Mouse (Mus musculus): ENCODE results near the gene Abca13. TPM values are rescaled to one million over a fixed set of nuclear protein-coding genes. Genes with fewer than 3 reads are reported as not detected.
"Not testable (repeated sequence)": the region's sequence is repeated elsewhere in the genome, so short reads cannot be mapped to it uniquely, and the experiment has no call there.

The Abca13 gene
- polyA plus RNA-seq, 1 experiment from 2014 or later, result 0.01 TPM

- H3K4me1 ChIP-seq, result no peaks in the 10 kb centered on the region
Observed at GRCm38 (mm10) chr11:9210707-9211106, 19.0 kb downstream of the Abca13 start.

GRCm38 (mm10) chr11:9213580-9213979 is 21.8 kb downstream of the Abca13 start:
- H3K4me3 ChIP-seq, result no peak overlapping the region
- H3K36me3 ChIP-seq, result no peaks in the 10 kb centered on the region
- no peak overlapping the region for H3K27ac ChIP-seq (replicated peaks)
- DNase-seq (ENCODE audit: low spot score), result no peak
- H3K9me3 ChIP-seq (replicated peaks), result no peaks in the 10 kb centered on the region
- peaks cover 5% of the 10 kb centered on the region; the same call in 1 of the 2 replicates for H3K4me1 ChIP-seq
- H3K27me3 ChIP-seq (ENCODE audit: low read depth, poor library complexity, severe bottlenecking), result no peaks in the 10 kb centered on the region
- 91% methylated on average over 9 of the region's 9 CpGs for WGBS

More at GRCm38 (mm10) chr11:9210707-9211106, 19.0 kb downstream of the Abca13 start:
- Histone ChIP-seq H3K9me3 (replicated peaks) (no peaks in the 10 kb centered on the region), H3K27ac (replicated peaks) (no peak overlapping the region), H3K36me3 (no peaks in the 10 kb centered on the region), H3K27me3 (ENCODE audit: low read depth, poor library complexity, severe bottlenecking) (no peaks in the 10 kb centered on the region), H3K4me3 (no peak overlapping the region)
- no peak for DNase-seq (ENCODE audit: low spot score)
- 76% methylated on average over 8 of the region's 8 CpGs for WGBS

DNA sequence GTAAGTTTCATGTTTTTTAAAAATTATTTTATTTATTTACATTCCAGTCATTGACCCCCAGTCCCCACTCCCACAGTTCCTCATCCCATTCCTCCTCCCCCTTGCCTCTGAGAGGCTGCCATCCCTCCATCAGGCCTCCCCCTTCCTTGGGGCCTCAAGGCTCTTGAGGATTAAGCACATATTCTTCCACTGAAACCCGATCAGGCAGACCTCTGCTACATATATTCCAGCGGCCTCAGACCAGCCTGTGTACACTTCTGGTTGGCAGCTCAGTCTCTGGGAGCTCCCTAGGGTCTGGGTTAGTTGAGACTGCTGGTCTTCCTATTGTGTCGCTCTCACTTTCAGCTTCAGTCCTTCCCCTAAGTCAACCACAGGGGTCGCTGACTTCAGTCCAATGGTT is 24.5 kb downstream of the Abca13 start:
- WGBS, result 32% methylated on average over 4 of the region's 4 CpGs
- Histone ChIP-seq H3K36me3 (no peaks in the 10 kb centered on the region), H3K4me1 (peaks cover 5% of the 10 kb centered on the region; the same call in 1 of the 2 replicates), H3K27ac (replicated peaks) (no peak overlapping the region), H3K4me3 (no peak overlapping the region), H3K27me3 (ENCODE audit: low read depth, poor library complexity, severe bottlenecking) (no peaks in the 10 kb centered on the region), H3K9me3 (replicated peaks) (no peaks in the 10 kb centered on the region)
- DNase-seq (ENCODE audit: low spot score), result no peak

DNA sequence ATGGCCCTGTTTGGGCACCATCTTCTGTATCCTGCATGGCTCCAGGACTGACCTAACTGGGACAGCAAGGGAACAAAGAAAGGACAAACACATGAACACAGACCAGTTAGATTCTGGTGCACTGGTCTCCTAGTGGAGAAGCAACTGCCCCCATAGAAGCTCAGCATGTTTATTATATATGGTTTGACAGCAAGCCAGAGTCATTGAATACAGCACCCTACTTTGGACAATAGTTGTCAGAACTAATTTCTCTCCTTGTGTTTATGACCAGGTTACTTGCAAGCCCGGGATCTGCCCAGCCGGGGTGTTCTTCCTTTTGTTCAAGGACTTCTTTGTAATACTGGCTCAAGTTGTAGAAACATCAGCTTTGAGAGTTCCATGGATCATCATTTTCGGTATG is 28.8 kb downstream of the Abca13 start:
- no peak for DNase-seq (ENCODE audit: low spot score)
- Histone ChIP-seq H3K4me3 (no peak overlapping the region), H3K9me3 (replicated peaks) (no peaks in the 10 kb centered on the region), H3K27me3 (ENCODE audit: low read depth, poor library complexity, severe bottlenecking) (no peaks in the 10 kb centered on the region), H3K4me1 (peaks cover 5% of the 10 kb centered on the region; the same call in 1 of the 2 replicates), H3K27ac (replicated peaks) (no peak overlapping the region), H3K36me3 (no peaks in the 10 kb centered on the region)
- WGBS, result 87% methylated on average over 3 of the region's 3 CpGs

DNA sequence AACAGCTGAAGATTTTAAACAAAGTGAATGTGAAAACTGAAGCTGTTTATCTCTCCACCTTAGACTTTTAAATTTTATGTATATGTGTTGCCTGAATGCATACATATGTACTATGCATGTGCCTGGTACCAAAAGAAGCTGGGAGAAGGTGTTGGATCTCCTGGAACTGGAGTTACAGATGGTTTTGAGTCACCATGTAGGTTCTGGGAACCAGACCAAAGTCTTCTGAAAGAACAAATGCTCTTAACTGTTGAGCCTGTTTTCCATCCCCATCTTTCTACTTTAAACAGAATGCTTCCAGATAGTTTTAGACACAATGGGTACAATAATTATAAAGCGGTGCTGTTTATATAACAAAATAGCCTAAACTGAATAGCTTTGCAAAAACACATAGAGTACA is 29.9 kb downstream of the Abca13 start:
- no peak for DNase-seq (ENCODE audit: low spot score)
- Histone ChIP-seq H3K36me3 (no peaks in the 10 kb centered on the region), H3K27me3 (ENCODE audit: low read depth, poor library complexity, severe bottlenecking) (no peaks in the 10 kb centered on the region), H3K4me3 (no peak overlapping the region), H3K27ac (replicated peaks) (no peak overlapping the region), H3K4me1 (no peaks in the 10 kb centered on the region), H3K9me3 (replicated peaks) (no peaks in the 10 kb centered on the region)
- 91% methylated on average over 1 of the region's 1 CpGs for WGBS

GRCm38 (mm10) chr11:9226399-9226798 is 34.7 kb downstream of the Abca13 start:
- H3K36me3 ChIP-seq, result no peaks in the 10 kb centered on the region
- DNase-seq (ENCODE audit: low spot score), result no peak
- 82% methylated on average over 4 of the region's 4 CpGs for WGBS

DNA sequence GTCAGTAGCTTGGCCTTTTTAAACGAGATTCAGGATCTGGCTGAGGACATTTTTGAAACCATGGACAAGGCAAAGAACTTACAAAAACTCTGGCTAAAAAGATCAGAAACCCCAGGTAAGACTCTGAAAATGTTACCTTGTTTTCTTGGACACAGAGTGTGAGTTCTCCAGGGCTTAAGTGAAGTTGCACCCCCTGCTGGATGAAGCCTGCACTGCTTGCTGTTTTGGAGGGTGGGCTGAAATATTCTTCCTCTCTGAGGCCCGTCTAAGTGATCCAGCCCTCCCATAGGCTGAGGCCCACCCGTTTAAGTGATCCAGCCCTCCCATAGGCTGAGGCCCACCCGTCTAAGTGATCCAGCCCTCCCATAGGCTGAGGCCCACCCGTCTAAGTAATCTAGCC is 57.9 kb downstream of the Abca13 start:
- not testable (repeated sequence) for H3K9me3 ChIP-seq (replicated peaks); H3K27ac ChIP-seq (replicated peaks); H3K27me3 ChIP-seq (ENCODE audit: low read depth, poor library complexity, severe bottlenecking); H3K4me3 ChIP-seq; DNase-seq (ENCODE audit: low spot score); H3K4me1 ChIP-seq; H3K36me3 ChIP-seq
- 92% methylated on average over 5 of the region's 5 CpGs for WGBS

More at GRCm38 (mm10) chr11:9226399-9226798, 34.7 kb downstream of the Abca13 start:
- Histone ChIP-seq H3K4me1 (no peaks in the 10 kb centered on the region), H3K27me3 (ENCODE audit: low read depth, poor library complexity, severe bottlenecking) (no peaks in the 10 kb centered on the region), H3K27ac (replicated peaks) (no peak overlapping the region), H3K9me3 (replicated peaks) (no peaks in the 10 kb centered on the region), H3K4me3 (no peak overlapping the region)

DNA sequence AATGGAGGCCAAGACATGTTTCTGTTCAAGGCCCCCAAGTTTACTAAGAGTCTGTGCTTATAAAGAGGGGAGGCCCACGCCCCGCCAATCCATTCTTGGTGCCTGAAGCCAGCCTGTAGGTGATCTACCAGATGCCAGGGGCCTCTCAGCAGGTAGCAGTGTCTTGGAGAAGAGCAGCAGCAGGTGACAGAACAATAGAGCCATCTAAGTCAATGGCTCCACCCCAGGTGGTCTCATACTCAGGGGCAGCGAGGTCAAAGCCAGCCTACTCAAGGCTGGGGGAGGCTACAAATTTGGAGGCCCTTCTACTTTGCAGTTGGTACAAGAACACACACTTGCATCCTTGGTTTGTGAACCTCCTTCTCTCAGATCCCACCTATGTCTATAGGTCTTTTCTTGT is 71.3 kb downstream of the Abca13 start:
- not testable (repeated sequence) for H3K4me3 ChIP-seq; H3K9me3 ChIP-seq (replicated peaks); H3K27ac ChIP-seq (replicated peaks); H3K4me1 ChIP-seq; H3K27me3 ChIP-seq (ENCODE audit: low read depth, poor library complexity, severe bottlenecking); H3K36me3 ChIP-seq; DNase-seq (ENCODE audit: low spot score)
- WGBS, result 64% methylated on average over 3 of the region's 3 CpGs

DNA sequence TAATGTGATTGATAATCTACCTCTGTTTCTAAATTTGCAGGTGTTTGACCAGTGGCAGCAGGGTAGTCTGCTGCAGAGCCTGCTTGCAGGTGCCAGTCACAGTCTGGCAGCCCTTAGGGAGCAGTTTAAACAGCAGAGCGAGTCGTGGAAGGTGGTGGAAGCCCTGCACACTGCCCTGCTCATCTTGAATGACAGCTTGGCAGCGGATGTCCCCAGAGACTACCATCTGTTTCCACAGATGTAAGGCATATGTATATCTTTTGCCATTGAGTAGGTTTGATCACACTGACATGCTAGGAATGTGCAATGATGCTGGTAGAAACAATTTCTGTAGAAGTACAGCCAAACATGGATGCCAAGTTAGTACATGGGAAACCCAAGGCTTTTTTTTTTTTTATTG is 77.3 kb downstream of the Abca13 start:
- Histone ChIP-seq H3K27ac (replicated peaks) (no peak overlapping the region), H3K4me1 (no peaks in the 10 kb centered on the region), H3K27me3 (ENCODE audit: low read depth, poor library complexity, severe bottlenecking) (no peaks in the 10 kb centered on the region), H3K36me3 (no peaks in the 10 kb centered on the region), H3K9me3 (replicated peaks) (no peaks in the 10 kb centered on the region), H3K4me3 (no peak overlapping the region)
- WGBS, result 83% methylated on average over 3 of the region's 3 CpGs
- DNase-seq (ENCODE audit: low spot score), result no peak

DNA sequence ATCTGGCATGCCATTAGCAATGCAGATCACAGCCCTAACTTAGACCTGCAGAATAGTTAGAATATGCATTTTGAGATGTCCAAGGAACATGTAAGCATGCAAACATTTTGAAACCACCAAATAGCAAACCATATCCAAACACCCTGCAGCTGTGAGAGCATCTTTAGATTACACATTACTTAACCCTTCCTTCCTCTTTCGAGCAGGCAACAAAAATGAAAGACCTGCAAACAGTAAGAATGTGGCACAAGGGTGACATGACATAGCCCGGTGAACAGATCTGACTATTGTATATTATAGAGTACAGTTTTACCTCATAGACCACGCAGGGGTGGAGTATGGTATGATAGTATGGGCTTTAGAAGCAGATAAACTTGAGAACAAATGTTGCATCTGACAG is 93.5 kb downstream of the Abca13 start:
- Histone ChIP-seq H3K4me1 (no peaks in the 10 kb centered on the region), H3K27me3 (ENCODE audit: low read depth, poor library complexity, severe bottlenecking) (no peaks in the 10 kb centered on the region), H3K9me3 (replicated peaks) (no peaks in the 10 kb centered on the region), H3K36me3 (no peaks in the 10 kb centered on the region), H3K4me3 (no peak overlapping the region), H3K27ac (replicated peaks) (no peak overlapping the region)
- 84% methylated on average over 3 of the region's 3 CpGs for WGBS
- no peak for DNase-seq (ENCODE audit: low spot score)

DNA sequence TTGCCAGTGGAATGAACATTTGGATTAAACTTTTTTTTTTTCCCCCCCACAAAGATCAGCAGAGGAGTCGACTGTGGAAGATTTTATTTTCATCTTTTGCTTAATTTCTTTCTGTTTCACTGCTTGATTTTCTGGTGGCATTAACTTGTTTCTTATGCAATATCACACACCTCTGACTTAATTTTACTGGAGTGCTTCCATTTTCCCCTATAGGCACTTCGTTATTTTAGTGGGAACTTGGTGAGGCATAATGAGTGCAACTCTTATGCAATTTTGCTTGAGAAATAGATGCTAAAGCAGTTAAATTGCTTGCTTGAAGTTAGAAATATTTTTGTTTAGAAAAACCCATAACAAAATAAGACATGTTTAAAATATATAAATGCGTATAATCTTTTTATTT is 94.0 kb downstream of the Abca13 start:
- WGBS, result 91% methylated on average over 3 of the region's 3 CpGs
- no peaks in the 10 kb centered on the region for H3K27me3 ChIP-seq (ENCODE audit: low read depth, poor library complexity, severe bottlenecking)
- H3K9me3 ChIP-seq (replicated peaks), result no peaks in the 10 kb centered on the region
- H3K4me3 ChIP-seq, result no peak overlapping the region
- no peaks in the 10 kb centered on the region for H3K4me1 ChIP-seq
- H3K27ac ChIP-seq (replicated peaks), result no peak overlapping the region
- no peaks in the 10 kb centered on the region for H3K36me3 ChIP-seq
- DNase-seq (ENCODE audit: low spot score), result no peak

DNA sequence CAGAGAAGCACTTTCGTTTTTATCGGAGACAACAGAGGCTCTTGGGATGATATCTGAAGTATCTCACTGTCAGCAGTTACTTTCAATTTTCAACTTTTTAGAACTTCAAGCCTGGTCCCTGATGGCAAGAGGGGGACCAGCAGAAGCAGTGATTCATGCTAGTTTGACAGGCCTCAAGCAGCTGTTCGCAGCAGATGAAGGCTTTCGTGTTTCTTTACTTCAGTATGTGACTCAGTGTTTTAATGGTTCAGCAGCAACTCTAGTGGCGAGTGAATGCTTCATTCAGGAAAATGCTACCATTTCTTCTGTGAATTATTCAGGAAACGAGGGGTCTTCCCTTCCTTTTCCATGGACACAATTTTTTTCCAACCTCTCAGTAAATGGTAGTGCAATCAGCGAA is 99.4 kb downstream of the Abca13 start:
- no peak for DNase-seq (ENCODE audit: low spot score)
- WGBS, result 90% methylated on average over 7 of the region's 7 CpGs
- H3K27ac ChIP-seq (replicated peaks), result no peak overlapping the region
- no peak overlapping the region for H3K4me3 ChIP-seq
- no peaks in the 10 kb centered on the region for H3K36me3 ChIP-seq
- H3K4me1 ChIP-seq, result no peaks in the 10 kb centered on the region
- no peaks in the 10 kb centered on the region for H3K9me3 ChIP-seq (replicated peaks)
- no peaks in the 10 kb centered on the region for H3K27me3 ChIP-seq (ENCODE audit: low read depth, poor library complexity, severe bottlenecking)

DNA sequence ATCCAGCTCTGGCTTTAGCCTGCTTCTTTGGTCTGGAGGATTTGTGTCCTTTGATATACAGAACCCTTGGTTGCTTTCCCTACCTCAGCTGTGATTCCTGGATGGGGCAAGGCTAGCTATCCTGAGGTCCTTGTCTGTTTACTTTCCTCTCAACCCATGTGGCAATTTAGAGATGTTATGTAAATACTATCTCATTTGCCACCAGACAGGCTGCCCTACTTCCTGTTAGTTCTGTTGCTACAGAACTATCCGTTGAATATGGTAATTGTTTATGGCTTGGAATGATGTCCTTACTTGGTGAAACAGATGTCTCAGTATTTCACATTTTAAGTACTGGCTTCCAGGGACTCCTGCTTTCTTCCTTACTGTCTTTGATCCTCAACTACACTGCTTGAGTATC is 107.9 kb downstream of the Abca13 start:
- Histone ChIP-seq H3K9me3 (replicated peaks) (no peaks in the 10 kb centered on the region), H3K4me3 (no peak overlapping the region), H3K27me3 (ENCODE audit: low read depth, poor library complexity, severe bottlenecking) (no peaks in the 10 kb centered on the region), H3K4me1 (no peaks in the 10 kb centered on the region), H3K27ac (replicated peaks) (no peak overlapping the region), H3K36me3 (no peaks in the 10 kb centered on the region)
- DNase-seq (ENCODE audit: low spot score), result no peak
- WGBS, result 76% methylated on average over 1 of the region's 1 CpGs

- H3K27ac ChIP-seq (replicated peaks), result no peak overlapping the region
- DNase-seq (ENCODE audit: low spot score), result no peak
- no peak overlapping the region for H3K4me3 ChIP-seq
- WGBS, result 94% methylated on average over 4 of the region's 4 CpGs
- no peaks in the 10 kb centered on the region for H3K9me3 ChIP-seq (replicated peaks)
- H3K27me3 ChIP-seq (ENCODE audit: low read depth, poor library complexity, severe bottlenecking), result no peaks in the 10 kb centered on the region
- no peaks in the 10 kb centered on the region for H3K36me3 ChIP-seq
- H3K4me1 ChIP-seq, result no peaks in the 10 kb centered on the region
Observed at GRCm38 (mm10) chr11:9305450-9305849, 113.7 kb downstream of the Abca13 start.
